Mouse (Mus musculus): Measurements from ENCODE around the gene Traip. TPM values are rescaled to one million over a fixed set of nuclear protein-coding genes. Genes with fewer than 3 reads are reported as not detected.

Gene Traip
- total RNA-seq, 2 experiments from 2014 or later: 19.4 to 24.0 TPM

GRCm38 (mm10) chr9:107928169-107928568, 21.8 kb upstream of the Traip start, which contains the start of gene Actl11:
Actl11 (plus strand) TSS chr9:107928469.
- ATAC-seq (replicated peaks; ENCODE audit: poor library complexity, severe bottlenecking): no peak

GRCm38 (mm10) chr9:107932221-107932620, 17.7 kb upstream of the Traip start:
- ATAC-seq (replicated peaks; ENCODE audit: poor library complexity, severe bottlenecking): no peak

GRCm38 (mm10) chr9:107934146-107934545, 15.8 kb upstream of the Traip start:
- no peak for ATAC-seq (replicated peaks; ENCODE audit: poor library complexity, severe bottlenecking)

- ATAC-seq (replicated peaks; ENCODE audit: poor library complexity, severe bottlenecking): no peak
These were observed 14.6 kb upstream of the Traip start, which contains the start of gene Camkv for GRCm38 (mm10) chr9:107935374-107935773. Camkv (plus strand) TSS chr9:107935674.

DNA sequence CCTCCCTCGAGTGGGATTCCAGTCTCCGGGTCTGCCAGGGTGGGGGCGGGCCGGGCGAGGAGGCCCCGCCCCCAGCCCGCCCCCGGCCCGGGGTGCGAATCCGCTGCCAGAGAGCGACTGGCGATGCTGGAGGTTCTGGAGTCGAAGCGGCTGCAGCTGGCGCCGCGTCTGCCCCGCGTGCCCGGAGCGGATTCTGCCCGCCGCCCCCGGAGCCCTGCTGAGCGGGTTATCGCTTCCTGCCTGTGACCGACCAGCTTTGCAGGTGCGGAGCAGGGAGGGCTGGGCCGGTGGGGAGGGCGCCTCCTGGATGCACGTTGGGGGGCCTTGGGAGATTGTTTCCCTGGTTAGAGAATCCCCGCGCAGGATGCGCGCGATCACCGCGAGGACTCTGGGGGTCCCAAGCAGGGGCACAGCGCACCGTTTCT, 14.1 kb upstream of the Traip start:
- ATAC-seq (replicated peaks; ENCODE audit: poor library complexity, severe bottlenecking): peak; percentile 63

GRCm38 (mm10) chr9:107936215-107936822, 13.6 kb upstream of the Traip start:
- 0 out of 2 replicates have a peak, but pooled peaks have one; percentile 10 for ATAC-seq (replicated peaks; ENCODE audit: poor library complexity, severe bottlenecking)

DNA sequence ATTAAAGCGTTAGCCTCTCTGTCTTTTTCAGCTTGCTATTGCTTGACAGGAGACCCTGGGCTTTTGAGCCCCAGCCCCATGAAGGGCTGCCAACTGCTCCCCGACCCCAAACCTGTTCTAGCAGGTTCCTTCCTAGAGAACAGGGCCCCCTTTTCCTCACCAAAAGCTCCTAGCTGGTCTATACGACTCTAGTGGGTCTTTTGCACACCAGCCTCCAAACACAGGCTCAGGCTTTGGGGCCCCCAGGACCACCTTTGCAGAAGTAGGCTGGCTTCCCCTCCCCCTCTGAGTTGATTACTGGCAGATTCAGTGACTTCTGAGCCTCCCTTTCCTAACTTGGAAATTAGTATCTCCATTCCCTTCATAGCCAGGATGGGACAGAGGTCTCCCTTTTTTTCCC, 13.1 kb upstream of the Traip start:
- no peak for ATAC-seq (replicated peaks; ENCODE audit: poor library complexity, severe bottlenecking)

- ATAC-seq (replicated peaks; ENCODE audit: poor library complexity, severe bottlenecking): no peak
These were observed 2.4 kb upstream of the Traip start for GRCm38 (mm10) chr9:107947241-107948194.

GRCm38 (mm10) chr9:107949184-107949921, 583 bp upstream of the Traip start:
- peak; percentile 16; the same call in 1 of the 2 replicates for ATAC-seq (replicated peaks; ENCODE audit: poor library complexity, severe bottlenecking)

DNA sequence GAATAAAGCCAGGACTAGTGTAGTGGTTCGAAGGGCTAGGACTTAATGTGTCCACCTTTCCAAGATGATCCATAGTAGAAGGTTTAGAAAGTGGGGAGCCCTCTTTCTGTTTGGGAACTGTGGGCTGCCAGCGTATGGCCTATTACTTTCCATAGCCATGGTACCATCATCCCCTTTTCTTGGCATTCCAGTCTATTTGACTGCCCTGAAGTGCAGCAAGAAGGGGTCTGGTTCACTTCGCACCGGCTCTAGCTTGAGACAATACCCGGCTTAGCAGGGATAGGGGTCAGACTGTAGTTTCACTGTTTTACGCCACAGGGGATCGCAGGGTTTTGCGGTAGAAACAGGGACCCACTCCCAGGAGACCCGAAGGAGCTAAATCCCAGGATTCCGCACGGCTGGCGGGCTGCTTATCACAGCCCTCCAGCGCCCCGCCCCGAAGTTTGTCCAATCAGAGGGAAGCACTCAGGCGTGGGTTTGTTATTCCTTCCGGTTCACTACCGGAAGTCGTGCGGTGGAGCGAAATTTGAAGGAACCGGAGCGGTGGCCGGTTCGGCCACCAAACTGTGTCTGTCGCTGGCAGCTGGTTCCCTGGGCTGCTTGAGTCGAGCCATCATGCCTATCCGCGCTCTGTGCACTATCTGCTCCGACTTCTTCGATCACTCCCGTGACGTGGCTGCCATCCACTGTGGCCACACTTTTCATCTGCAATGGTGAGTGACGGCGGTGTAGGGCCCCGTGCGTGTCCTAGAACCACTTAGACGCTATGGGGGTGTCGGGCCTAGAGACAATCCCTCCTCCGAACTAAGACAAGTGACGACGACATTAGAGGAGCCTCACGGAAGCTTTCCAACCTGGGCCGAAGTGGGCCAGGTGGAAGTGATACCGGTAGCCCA, 772 bp downstream of the Traip start:
- ATAC-seq (replicated peaks; ENCODE audit: poor library complexity, severe bottlenecking): peak; percentile 81

DNA sequence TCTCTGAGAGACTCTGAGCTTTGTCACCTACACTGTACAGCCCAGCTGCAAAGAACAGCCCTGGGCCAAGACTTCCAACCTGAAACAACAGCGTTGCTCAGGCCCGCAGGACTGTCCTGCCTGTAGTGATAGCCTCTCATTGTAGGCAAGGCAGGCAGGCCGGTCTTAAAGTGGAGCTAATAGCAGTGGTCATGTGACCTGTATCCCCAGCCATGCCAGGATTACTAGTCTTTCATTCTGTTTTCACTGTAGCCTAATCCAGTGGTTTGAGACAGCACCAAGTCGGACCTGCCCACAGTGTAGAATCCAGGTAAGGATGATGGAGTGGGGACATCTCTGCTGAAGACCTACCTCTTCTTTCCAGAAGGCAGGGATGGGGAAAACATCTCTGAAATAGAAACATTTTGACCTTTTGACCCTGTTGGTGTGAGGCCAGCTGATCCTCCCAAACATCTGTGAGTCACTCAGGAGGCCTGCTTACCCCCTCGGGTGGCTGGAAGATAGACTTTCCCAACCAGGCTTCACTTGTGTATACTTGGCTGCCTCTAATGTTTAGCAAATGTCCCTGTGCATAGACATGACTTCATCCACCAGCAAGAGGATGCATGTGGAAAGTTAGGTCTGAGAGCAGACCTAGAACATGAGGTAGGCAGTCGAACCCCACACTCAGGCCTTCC, 5.8 kb downstream of the Traip start:
- no peak for ATAC-seq (replicated peaks; ENCODE audit: poor library complexity, severe bottlenecking)

DNA sequence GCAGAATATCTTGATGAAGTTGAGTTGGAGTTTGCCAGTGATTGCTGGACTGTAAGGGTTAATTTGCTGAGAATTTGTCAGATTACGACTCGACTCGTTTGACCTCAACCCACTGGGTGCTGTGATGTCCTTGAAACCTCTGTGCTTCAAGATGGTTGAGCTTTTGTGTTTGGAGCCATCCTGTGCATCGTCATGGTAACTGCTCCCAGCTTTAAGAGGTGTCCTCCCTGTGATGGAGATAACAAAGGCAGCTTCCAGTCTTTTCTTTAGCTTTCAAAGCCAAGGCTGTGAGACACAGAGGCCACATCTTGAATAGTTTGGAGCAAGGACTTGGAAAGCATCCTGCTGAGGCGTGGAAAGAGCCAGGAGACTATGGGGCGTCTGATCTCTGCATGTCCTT, 7.2 kb downstream of the Traip start:
- ATAC-seq (replicated peaks; ENCODE audit: poor library complexity, severe bottlenecking): no peak

GRCm38 (mm10) chr9:107959896-107960295, 10.0 kb downstream of the Traip start:
- ATAC-seq (replicated peaks; ENCODE audit: poor library complexity, severe bottlenecking): no peak

GRCm38 (mm10) chr9:107960928-107961327, 11.0 kb downstream of the Traip start:
- no peak; the same call in 1 of the 2 replicates for ATAC-seq (replicated peaks; ENCODE audit: poor library complexity, severe bottlenecking)

GRCm38 (mm10) chr9:107961351-107961762, 11.4 kb downstream of the Traip start:
- no peak for ATAC-seq (replicated peaks; ENCODE audit: poor library complexity, severe bottlenecking)

GRCm38 (mm10) chr9:107961881-107962280, 11.9 kb downstream of the Traip start:
- ATAC-seq (replicated peaks; ENCODE audit: poor library complexity, severe bottlenecking): peak; percentile 13; the same call in 1 of the 2 replicates

DNA sequence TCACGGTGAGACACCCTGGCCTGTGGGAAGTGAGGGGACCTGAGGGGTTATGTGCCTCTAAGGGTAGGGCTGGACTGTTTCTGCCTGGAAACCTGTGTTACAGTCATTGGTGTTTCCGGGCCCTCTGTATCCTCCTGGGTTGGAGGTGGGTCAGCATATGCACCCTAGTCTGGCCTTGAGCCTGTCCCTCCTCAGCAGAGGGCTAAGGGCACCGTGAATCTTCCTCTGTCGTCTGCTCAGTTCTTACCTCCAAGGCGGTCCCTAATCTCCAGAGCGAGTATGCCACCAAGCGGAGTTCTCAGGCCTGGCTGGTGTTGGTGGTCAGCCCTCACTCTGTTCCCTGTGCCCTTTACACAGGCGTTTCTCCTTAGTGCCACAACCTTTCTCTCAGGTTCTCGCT, 13.0 kb downstream of the Traip start:
- ATAC-seq (replicated peaks; ENCODE audit: poor library complexity, severe bottlenecking): no peak

DNA sequence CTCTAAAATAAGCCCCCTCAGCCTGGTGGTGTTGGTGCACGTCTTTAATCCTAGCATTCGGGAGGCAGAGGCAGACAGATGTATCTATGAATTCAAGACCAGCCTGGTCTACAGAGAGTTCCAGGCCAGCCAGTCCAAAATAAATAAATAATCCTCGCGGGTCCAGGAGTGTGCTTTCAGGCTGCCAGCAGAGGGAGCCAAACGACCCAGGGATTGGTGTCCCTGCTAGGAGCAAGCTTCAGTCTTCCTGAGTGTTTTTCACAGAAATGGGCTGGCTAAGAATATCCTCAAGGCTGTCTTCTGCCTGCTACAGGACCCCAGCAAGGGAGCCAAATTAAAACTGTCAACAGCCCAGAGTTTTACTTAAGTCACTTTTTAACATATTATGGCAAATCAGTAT, 13.8 kb downstream of the Traip start:
- ATAC-seq (replicated peaks; ENCODE audit: poor library complexity, severe bottlenecking): peak; percentile 63

DNA sequence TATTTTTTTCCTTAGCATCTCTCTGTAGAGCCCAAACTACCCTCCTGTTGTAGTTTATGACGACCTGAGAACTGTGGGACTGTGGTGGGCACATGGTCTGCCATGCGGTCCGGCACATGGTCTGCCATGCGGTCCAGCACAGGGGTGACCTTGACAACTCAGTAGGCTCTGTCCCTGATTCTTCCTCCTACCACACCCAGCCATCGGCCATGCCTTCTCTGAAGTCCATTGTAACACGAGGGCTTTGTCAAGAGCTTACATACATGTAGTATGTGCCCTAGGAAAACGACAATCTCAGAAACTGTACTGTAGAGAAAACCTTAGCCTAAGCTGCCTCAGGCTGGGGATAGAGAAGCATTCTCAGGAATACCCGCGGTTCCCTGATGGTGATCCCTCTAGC, 14.7 kb downstream of the Traip start:
- ATAC-seq (replicated peaks; ENCODE audit: poor library complexity, severe bottlenecking): no peak
